Mouse (Mus musculus) stomach, embryonic 16.5 days (tissue): ENCODE data around the gene Ttyh1. TPM values are rescaled to one million over a fixed set of nuclear protein-coding genes. Genes with fewer than 3 reads are reported as not detected.

ENCODE experiments used
- ATAC-seq: fragments of 200-750 bp; cut with Nextera tagmentation; 2 replicates; pipeline ENCODE4 v1.8.0; 2017; ENCODE audit warnings: moderate number of reproducible peaks, moderate TSS enrichment; ENCODE audit not compliant: insufficient read depth, low FRiP score
- H3K27ac ChIP-seq: fragments of 300-500 bp; sonication (generic); 2 replicates; pipeline ENCODE4 v1.5.1; 2014; ENCODE audit warnings: low read length
- H3K27me3 ChIP-seq: fragments of 300-500 bp; sonication (generic); 2 replicates; pipeline ENCODE4 v1.6.1; 2014; ENCODE audit warnings: low read length, control low read depth, mixed read lengths; ENCODE audit not compliant: control insufficient read depth, insufficient read depth
- H3K36me3 ChIP-seq: fragments of 300-500 bp; sonication (generic); 2 replicates; pipeline ENCODE4 v1.6.1; 2014; ENCODE audit warnings: low read length; ENCODE audit not compliant: control insufficient read depth, insufficient read depth
- H3K4me1 ChIP-seq: fragments of 300-500 bp; sonication (generic); 2 replicates; pipeline ENCODE4 v1.6.1; 2014; ENCODE audit warnings: low read length, control low read depth, mixed read lengths; ENCODE audit not compliant: control insufficient read depth, insufficient read depth
- H3K4me2 ChIP-seq: fragments of 300-500 bp; sonication (generic); 2 replicates; pipeline ENCODE4 v1.6.1; 2014; ENCODE audit warnings: low read depth, low read length, mixed read lengths
- H3K4me3 ChIP-seq: fragments of 300-500 bp; sonication (generic); replicated peaks from 2 replicates; pipeline ENCODE4 v1.5.1; 2014; ENCODE audit warnings: mild to moderate bottlenecking, low read length
- H3K9ac ChIP-seq: fragments of 300-500 bp; sonication (generic); 2 replicates; pipeline ENCODE4 v1.6.1; 2014; ENCODE audit warnings: low read length
- H3K9me3 ChIP-seq: fragments of 300-500 bp; sonication (generic); replicated peaks from 2 replicates; pipeline ENCODE4 v1.6.1; 2016; ENCODE audit warnings: low read length, control low read depth; ENCODE audit not compliant: control insufficient read depth
- WGBS: fragments of 180-500 bp; shearing (Covaris S2); extraction: QIAGEN DNeasy Blood & Tissue Kit; methylation state at CpG from one replicate; pipeline ENCODE4 v1.1.7; 2014; 5-methylcytosine and 5-hydroxymethylcytosine counted together
- polyA plus RNA-seq: library from polyadenylated mRNA; unstranded; fragments of >200 nt; fragmentation: Nextera tagmentation; extraction: Ambion mirVana; gene quantifications from 2 replicates; pipeline ENCODE4 v1.2.1, GENCODE M21; 2015

Gene Ttyh1
- 8.6 and 10.0 TPM in 2 replicates for polyA plus RNA-seq

DNA sequence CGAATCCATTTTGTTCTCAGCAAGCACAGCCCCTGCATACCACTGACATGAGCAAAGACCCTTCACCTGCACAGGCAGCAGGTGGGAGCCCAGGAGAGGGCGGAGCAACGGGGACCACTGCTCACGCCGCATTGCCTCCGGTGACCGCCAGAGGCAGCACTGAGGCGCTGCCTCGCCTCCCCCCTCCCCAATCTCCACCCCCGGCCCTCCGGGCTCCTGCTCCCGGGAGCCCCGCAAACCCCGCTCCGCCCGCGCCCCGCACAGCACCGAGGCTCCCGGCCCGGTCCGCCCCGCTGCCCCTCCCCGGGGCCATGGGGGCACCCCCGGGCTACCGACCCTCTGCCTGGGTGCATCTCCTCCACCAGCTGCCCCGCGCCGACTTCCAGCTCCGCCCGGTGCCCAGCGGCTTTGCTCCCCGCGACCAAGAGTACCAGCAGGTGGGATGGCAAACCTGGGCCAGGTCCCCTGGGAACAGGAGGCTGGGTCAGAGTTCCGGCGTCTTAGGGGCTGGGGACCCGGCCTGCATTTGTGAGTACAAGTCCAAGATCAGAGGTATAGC is at the start of gene Ttyh1:
Gene Ttyh1, plus strand, starts transcription at position 65 of the 559 bp plus-strand sequence.
- no peak within 1 kb of the TSS; the same call in 1 of the 2 replicates for H3K27ac ChIP-seq
- H3K9ac ChIP-seq = peak within 1 kb of the TSS; percentile 70
- no peaks in the 10 kb centered on the region for H3K9me3 ChIP-seq
- peaks cover 23% of the 10 kb centered on the region for H3K27me3 ChIP-seq
- peak within 1 kb of the TSS; percentile 64 for H3K4me2 ChIP-seq
- ATAC-seq = no peak
- H3K4me3 ChIP-seq = peak within 1 kb of the TSS; percentile 46
- WGBS = 1% methylated on average over 35 of the region's 37 CpGs
- H3K36me3 ChIP-seq = no peaks in the 10 kb centered on the region
- peaks cover 9% of the 10 kb centered on the region for H3K4me1 ChIP-seq

- Histone ChIP-seq H3K36me3 (no peaks in the 10 kb centered on the region), H3K4me1 (no peaks in the 10 kb centered on the region), H3K4me2 (no peak overlapping the region), H3K27me3 (no peaks in the 10 kb centered on the region), H3K27ac (no peak overlapping the region), H3K9me3 (no peaks in the 10 kb centered on the region), H3K9ac (no peak overlapping the region), H3K4me3 (no peak overlapping the region)
- 80% methylated on average over 6 of the region's 6 CpGs for WGBS
- no peak for ATAC-seq
Observed at GRCm38 (mm10) chr7:4071066-4071465, 48.1 kb upstream of the Ttyh1 start.

- Histone ChIP-seq H3K4me3 (no peak overlapping the region), H3K27me3 (no peaks in the 10 kb centered on the region), H3K9me3 (no peaks in the 10 kb centered on the region), H3K9ac (no peak overlapping the region), H3K4me1 (no peaks in the 10 kb centered on the region), H3K27ac (no peak overlapping the region), H3K4me2 (no peak overlapping the region), H3K36me3 (no peaks in the 10 kb centered on the region)
- no peak for ATAC-seq
- WGBS = 69% methylated on average over 3 of the region's 3 CpGs
Observed at GRCm38 (mm10) chr7:4073144-4073543, 46.1 kb upstream of the Ttyh1 start.

DNA sequence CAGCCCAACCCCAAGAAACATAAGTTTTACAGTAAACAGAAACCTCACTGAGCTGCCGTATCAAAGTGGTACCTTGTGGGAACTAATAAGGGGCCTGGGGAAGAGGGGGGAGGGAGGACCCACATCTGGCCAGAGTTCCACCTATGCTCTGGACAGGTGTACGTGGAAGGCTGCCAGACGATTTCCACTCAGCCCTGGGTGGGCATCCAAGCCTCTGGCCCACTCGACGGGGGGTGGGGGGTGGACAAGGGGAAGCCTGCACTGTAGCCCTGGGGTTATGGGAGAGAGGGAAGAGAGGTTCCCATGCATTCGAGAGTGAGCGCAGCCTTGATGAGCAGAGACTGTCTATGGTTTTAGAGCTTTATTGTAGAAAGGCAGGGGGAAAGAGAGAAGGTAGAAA is 39.7 kb upstream of the Ttyh1 start:
- Histone ChIP-seq H3K9me3 (no peaks in the 10 kb centered on the region), H3K36me3 (no peaks in the 10 kb centered on the region), H3K27ac (no peak overlapping the region), H3K4me1 (peaks cover 11% of the 10 kb centered on the region; the same call in 1 of the 2 replicates), H3K4me3 (no peak overlapping the region), H3K9ac (no peak overlapping the region), H3K4me2 (no peak overlapping the region), H3K27me3 (no peaks in the 10 kb centered on the region)
- ATAC-seq = no peak
- WGBS = 74% methylated on average over 7 of the region's 7 CpGs

DNA sequence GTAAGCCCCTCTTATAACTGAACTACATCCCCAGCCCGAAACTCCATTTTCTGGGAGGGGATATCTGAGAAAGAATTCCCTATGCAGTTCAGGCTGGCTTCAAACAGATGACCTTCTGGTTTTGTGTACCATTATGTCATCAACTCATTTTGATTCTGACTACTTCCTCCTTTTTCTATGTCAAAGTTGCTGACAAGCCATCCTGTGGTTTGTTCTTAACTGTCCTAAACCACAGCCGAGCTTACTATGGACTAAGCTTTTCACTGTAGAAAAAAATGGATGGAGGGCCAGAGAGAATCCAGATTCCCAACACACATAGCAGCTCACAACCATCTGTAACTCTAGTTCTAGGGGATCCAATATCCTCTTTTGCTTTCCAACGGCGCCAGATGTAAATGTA is 38.7 kb upstream of the Ttyh1 start:
- Histone ChIP-seq H3K27ac (no peak overlapping the region), H3K9me3 (no peaks in the 10 kb centered on the region), H3K27me3 (no peaks in the 10 kb centered on the region), H3K4me1 (peaks cover 11% of the 10 kb centered on the region; the same call in 1 of the 2 replicates), H3K4me3 (no peak overlapping the region), H3K9ac (no peak overlapping the region), H3K36me3 (no peaks in the 10 kb centered on the region), H3K4me2 (no peak overlapping the region)
- WGBS = 76% methylated on average over 4 of the region's 4 CpGs
- no peak for ATAC-seq

GRCm38 (mm10) chr7:4081706-4082105 is 37.5 kb upstream of the Ttyh1 start:
- Histone ChIP-seq H3K27me3 (no peaks in the 10 kb centered on the region), H3K27ac (no peak overlapping the region), H3K4me1 (peaks cover 11% of the 10 kb centered on the region; the same call in 1 of the 2 replicates), H3K36me3 (no peaks in the 10 kb centered on the region), H3K4me3 (no peak overlapping the region), H3K4me2 (no peak overlapping the region), H3K9me3 (no peaks in the 10 kb centered on the region), H3K9ac (no peak overlapping the region)
- 0 out of 2 replicates have a peak, but pooled peaks have one; percentile 39 for ATAC-seq

GRCm38 (mm10) chr7:4082804-4083203 is 36.4 kb upstream of the Ttyh1 start:
- Histone ChIP-seq H3K4me2 (peak overlapping the region; percentile 32), H3K36me3 (no peaks in the 10 kb centered on the region), H3K9me3 (no peaks in the 10 kb centered on the region), H3K4me3 (peak overlapping the region; percentile 13; the same call in 1 of the 2 replicates), H3K27me3 (no peaks in the 10 kb centered on the region), H3K27ac (peak overlapping the region; percentile 77), H3K4me1 (peaks cover 11% of the 10 kb centered on the region; the same call in 1 of the 2 replicates), H3K9ac (peak overlapping the region; percentile 16; the same call in 1 of the 2 replicates)
- 5% methylated on average over 2 of the region's 2 CpGs for WGBS
- ATAC-seq = peak; percentile 69

GRCm38 (mm10) chr7:4084161-4084560 is 35.0 kb upstream of the Ttyh1 start:
- no peak overlapping the region for H3K27ac ChIP-seq
- H3K27me3 ChIP-seq = no peaks in the 10 kb centered on the region
- no peak for ATAC-seq
- no peak overlapping the region for H3K4me2 ChIP-seq
- no peaks in the 10 kb centered on the region for H3K36me3 ChIP-seq
- H3K4me1 ChIP-seq = peaks cover 11% of the 10 kb centered on the region; the same call in 1 of the 2 replicates
- no peaks in the 10 kb centered on the region for H3K9me3 ChIP-seq
- 73% methylated on average over 6 of the region's 6 CpGs for WGBS
- no peak overlapping the region for H3K9ac ChIP-seq
- H3K4me3 ChIP-seq = no peak overlapping the region

GRCm38 (mm10) chr7:4085562-4085961 is 33.6 kb upstream of the Ttyh1 start:
- H3K36me3 ChIP-seq = no peaks in the 10 kb centered on the region
- H3K4me2 ChIP-seq = no peak overlapping the region
- no peak overlapping the region for H3K27ac ChIP-seq
- H3K4me1 ChIP-seq = peaks cover 11% of the 10 kb centered on the region; the same call in 1 of the 2 replicates
- H3K27me3 ChIP-seq = no peaks in the 10 kb centered on the region
- H3K9ac ChIP-seq = no peak overlapping the region
- ATAC-seq = no peak
- H3K9me3 ChIP-seq = no peaks in the 10 kb centered on the region
- H3K4me3 ChIP-seq = no peak overlapping the region
